Mouse (Mus musculus): ENCODE data around the gene Wdr49. TPM values are rescaled to one million over a fixed set of nuclear protein-coding genes. Genes with fewer than 3 reads are reported as not detected.
"Not testable (repeated sequence)": the region's sequence is repeated elsewhere in the genome, so short reads cannot be mapped to it uniquely, and the experiment has no call there.

Gene Wdr49
- total RNA-seq, 1 experiment from 2014 or later: not detected

DNA sequence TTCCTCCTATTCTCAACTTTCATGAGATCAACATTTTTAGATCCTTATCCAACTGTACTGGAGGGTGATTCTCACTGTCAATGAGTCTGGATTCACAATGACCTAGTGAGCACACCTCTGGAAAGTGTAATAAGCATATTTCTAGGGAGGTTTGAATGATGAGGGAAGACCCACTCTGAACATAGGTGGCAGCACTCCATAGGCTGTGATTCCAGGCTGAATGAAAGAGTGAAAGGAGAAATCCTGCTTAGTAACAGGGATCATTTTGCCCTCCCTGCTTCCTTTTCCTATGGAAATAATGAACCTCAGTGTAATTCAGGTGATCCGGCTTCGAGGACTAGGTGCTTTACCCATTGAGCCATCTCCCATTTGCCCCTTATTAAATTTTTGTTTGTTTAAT is 180.9 kb downstream of the Wdr49 start:
- no peak for DNase-seq

GRCm38 (mm10) chr3:75299464-75299863 is 182.5 kb downstream of the Wdr49 start:
- not testable (repeated sequence) for DNase-seq

GRCm38 (mm10) chr3:75297758-75298111 is 184.2 kb downstream of the Wdr49 start:
- no peak for DNase-seq

DNA sequence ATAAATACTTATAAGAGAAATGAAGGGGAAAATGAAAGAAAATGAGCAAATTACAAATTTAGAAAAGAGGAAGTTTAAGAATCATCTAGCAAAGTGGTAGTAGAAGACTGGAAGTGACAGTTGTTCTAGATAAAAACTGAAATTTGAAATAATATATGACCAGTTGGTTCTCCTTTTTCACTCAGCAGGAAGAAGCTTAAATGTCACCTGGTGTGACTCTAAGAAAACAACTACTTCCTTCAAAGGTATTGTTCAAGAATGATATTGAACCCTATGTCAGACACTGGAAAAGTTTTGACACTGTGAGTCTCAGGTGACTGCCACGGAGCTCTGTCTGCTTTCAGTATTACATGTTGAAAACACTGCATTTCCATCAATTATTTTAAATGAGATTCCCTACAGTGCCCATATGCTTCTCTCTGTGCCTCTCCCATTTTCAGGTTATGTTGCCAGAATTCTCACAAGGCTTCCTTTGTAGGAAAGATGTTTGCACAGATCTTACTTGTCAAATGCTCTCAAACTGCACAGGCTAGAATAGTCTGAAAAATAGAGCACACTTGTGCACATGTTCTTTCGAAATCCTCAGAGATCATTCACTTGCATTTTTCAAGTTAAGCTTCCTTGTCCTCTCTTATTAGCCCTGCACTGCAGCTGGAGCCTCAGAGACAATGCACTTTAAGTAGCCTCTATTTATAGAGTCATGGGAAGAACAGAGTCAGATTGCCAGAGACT is 184.8 kb downstream of the Wdr49 start:
- DNase-seq: no peak

- DNase-seq: no peak
Observed at GRCm38 (mm10) chr3:75293243-75293642, 188.7 kb downstream of the Wdr49 start.

DNA sequence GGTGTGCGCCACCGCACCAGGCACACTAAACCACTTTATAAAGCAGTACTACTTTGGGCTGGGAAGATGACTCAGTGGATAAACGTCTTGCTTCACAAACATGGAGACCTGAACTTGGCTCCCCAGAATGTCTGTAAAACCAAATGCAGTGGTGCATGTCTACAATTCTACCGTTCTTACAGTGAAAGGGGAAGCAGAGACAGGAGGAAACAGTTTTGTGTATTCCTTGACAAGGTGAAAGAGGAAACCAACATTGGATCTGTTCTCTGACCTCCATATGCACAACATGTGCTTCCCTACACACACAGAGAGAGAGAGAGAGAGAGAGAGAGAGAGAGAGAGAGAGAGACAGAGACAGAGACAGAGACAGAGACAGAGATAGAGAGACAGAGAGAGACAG is 204.5 kb downstream of the Wdr49 start:
- no peak for DNase-seq

DNA sequence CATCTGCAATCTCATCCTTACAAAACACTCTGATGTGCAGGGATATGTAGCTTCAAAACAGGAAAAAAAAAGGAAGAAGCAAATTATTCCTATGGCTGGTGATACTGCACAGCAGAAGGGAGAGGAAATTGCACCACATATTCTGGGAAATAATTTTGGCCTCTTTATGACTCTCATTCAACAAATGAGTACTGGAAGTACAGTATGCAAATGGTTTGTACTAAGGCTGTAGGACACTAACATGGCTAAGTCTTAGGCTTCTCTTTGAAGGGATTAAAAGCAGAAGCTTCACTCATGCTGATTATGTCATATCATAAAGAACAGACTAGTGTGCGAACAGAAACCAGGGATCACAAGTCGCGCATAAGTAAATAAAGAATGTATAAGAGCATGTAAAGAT is 205.4 kb downstream of the Wdr49 start:
- no peak for DNase-seq

- DNase-seq: no peak
Observed at GRCm38 (mm10) chr3:75275127-75275526, 206.8 kb downstream of the Wdr49 start.

- no peak for DNase-seq
Observed at GRCm38 (mm10) chr3:75269978-75270377, 212.0 kb downstream of the Wdr49 start, which contains the start of gene Serpini2. Gene Serpini2 (minus strand): TSS chr3:75270078.

- no peak for DNase-seq
Observed at GRCm38 (mm10) chr3:75259356-75259755, 222.6 kb downstream of the Wdr49 start.

Other genes with a start within 250 kb of the Wdr49 start
- not detected in 2 replicates for gene Serpini2, start 212.1 kb downstream of the Wdr49 start, total RNA-seq (2021)
- 71.6 and 75.0 TPM in 2 replicates for gene Pdcd10, start 74.7 kb upstream of the Wdr49 start, total RNA-seq (2021)
- gene Serpini1, start 75.4 kb upstream of the Wdr49 start, total RNA-seq (2021): 2.5 and 3.8 TPM in 2 replicates